Mouse (Mus musculus): ENCODE measurements around the gene Nipsnap2.

DNA sequence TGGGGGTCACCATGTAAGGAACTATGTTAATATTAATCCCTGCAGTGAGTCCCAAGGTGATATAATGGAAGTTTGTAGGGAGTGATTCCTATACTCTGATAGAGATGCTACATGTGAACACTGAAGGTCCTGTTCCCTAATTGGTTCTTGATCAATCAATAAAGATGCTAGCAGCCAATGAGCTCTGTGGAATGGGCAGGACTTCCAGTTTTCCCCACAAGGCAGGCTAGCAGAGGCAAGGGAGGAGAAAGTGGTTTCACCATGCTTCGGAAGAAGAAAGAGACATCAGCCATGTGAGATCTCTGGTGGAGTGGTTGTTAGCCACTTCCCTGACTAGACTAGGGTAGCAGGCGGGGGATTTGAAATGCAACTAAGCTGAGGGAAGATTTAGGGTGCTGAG, 24.4 kb upstream of the Nipsnap2 start:
- no peak for TF ChIP-seq CTCF (IDR thresholded peaks at IDR 0.05; ENCODE audit: insufficient read depth, low read depth, low read length)
- TF ChIP-seq POLR2A (IDR thresholded peaks at IDR 0.05; ENCODE audit: insufficient read depth, low read depth, low read length): no peak
